29 mouse cellular contexts compared by ENCODE assay signal in genomic region chr4:69614901-69615300, GRCm38 (mm10).
DNase-seq lines count a peak whose midpoint lies in the region; ATAC-seq and TF ChIP-seq lines count a peak whose summit lies in the region.
"Had no signal": no experiment of that assay in that cellular context is flagged by ENCODE, and none has a peak within 500 bp of the region (broad histone marks: within the 10 kb centered on the region; RNA-seq: fewer than 3 reads in every experiment).

No protein-coding gene starts in this region.

- no peak for TF ChIP-seq CTCF in lung, embryonic 14.5 days (IDR thresholded peaks at IDR 0.05; ENCODE audit: low read depth)
- TF ChIP-seq CTCF in lung, adult 2 months (IDR thresholded peaks at IDR 0.05; ENCODE audit: insufficient read depth, low read length) = no peak

- TF ChIP-seq POLR2A in lung, adult 2 months (IDR thresholded peaks at IDR 0.05; ENCODE audit: borderline replicate concordance, extremely low read depth, low read depth, low read length) = no peak

- no peaks in the 10 kb centered on the region for H3K27me3 ChIP-seq in lung, embryonic 14.5 days (ENCODE audit: insufficient read depth, low read length)
- H3K27me3 ChIP-seq in kidney, embryonic 14.5 days (ENCODE audit: control insufficient read depth, insufficient read depth, low read length) = no peaks in the 10 kb centered on the region
- H3K27me3 ChIP-seq: CH12.LX; embryonic facial prominence, embryonic 13.5 days; embryonic facial prominence, embryonic 15.5 days; Patski had no signal

- H3K4me2 ChIP-seq in lung, embryonic 14.5 days = no peak overlapping the region
- no peak overlapping the region for H3K4me2 ChIP-seq in kidney, embryonic 14.5 days (replicated peaks; ENCODE audit: low read depth, low read length)
- H3K4me2 ChIP-seq: embryonic facial prominence, embryonic 13.5 days; embryonic facial prominence, embryonic 15.5 days; forebrain, embryonic 12.5 days had no signal

- no peaks in the 10 kb centered on the region for H3K4me1 ChIP-seq in lung, embryonic 14.5 days (ENCODE audit: insufficient read depth)
- no peaks in the 10 kb centered on the region for H3K4me1 ChIP-seq in lung, adult 2 months (ENCODE audit: control insufficient read depth, insufficient read depth, low read length)
- H3K4me1 ChIP-seq in kidney, embryonic 14.5 days (ENCODE audit: control insufficient read depth, insufficient read depth, low read length) = no peaks in the 10 kb centered on the region
- H3K4me1 ChIP-seq: embryonic facial prominence, embryonic 13.5 days; embryonic facial prominence, embryonic 15.5 days; forebrain, embryonic 10.5 days; forebrain, embryonic 12.5 days had no signal

- no peak overlapping the region for H3K27ac ChIP-seq in lung, embryonic 14.5 days (ENCODE audit: low read depth)
- no peak overlapping the region for H3K27ac ChIP-seq in kidney, embryonic 14.5 days (ENCODE audit: low read depth, low read length)
- H3K27ac ChIP-seq: embryonic facial prominence, embryonic 13.5 days; embryonic facial prominence, embryonic 15.5 days; forebrain, embryonic 10.5 days; forebrain, embryonic 12.5 days had no signal

- H3K9ac ChIP-seq in lung, embryonic 14.5 days = no peak overlapping the region
- H3K9ac ChIP-seq in kidney, embryonic 14.5 days (ENCODE audit: low read depth, low read length) = no peak overlapping the region
- H3K9ac ChIP-seq: embryonic facial prominence, embryonic 13.5 days; embryonic facial prominence, embryonic 15.5 days; forebrain, embryonic 12.5 days had no signal

- H3K36me3 ChIP-seq in lung, embryonic 14.5 days (ENCODE audit: insufficient read depth) = no peaks in the 10 kb centered on the region
- H3K36me3 ChIP-seq in kidney, embryonic 14.5 days (ENCODE audit: control insufficient read depth, insufficient read depth, low read length) = no peaks in the 10 kb centered on the region
- H3K36me3 ChIP-seq: embryonic facial prominence, embryonic 13.5 days; embryonic facial prominence, embryonic 15.5 days; forebrain, embryonic 10.5 days; forebrain, embryonic 12.5 days; G1E had no signal

- intact Hi-C loops in left cerebral cortex, postnatal 36 days (cut with DNase I) = no loop called here

- ATAC-seq in lung, embryonic 14.5 days (ENCODE audit: insufficient read depth) = no peak
- ATAC-seq in kidney, embryonic 14.5 days (ENCODE audit: low FRiP score, low TSS enrichment) = no peak
- ATAC-seq: CD4-positive, CD25-positive, alpha-beta regulatory T cell, adult 4 months; forebrain, embryonic 14.5 days; forebrain, embryonic 16.5 days; Patski had no signal

- no peak overlapping the region for H3K4me3 ChIP-seq in lung, embryonic 14.5 days (ENCODE audit: low read depth, low read length)
- no peak overlapping the region for H3K4me3 ChIP-seq in lung, adult 2 months (replicated peaks; ENCODE audit: extremely low read depth, low read depth, low read length)
- no peak overlapping the region for H3K4me3 ChIP-seq in kidney, embryonic 14.5 days (ENCODE audit: low read length)
- H3K4me3 ChIP-seq: embryonic facial prominence, embryonic 13.5 days; embryonic facial prominence, embryonic 15.5 days; erythroblast, embryonic 14.5 days; forebrain, embryonic 10.5 days; forebrain, embryonic 12.5 days had no signal

- H3K9me3 ChIP-seq in lung, embryonic 14.5 days (ENCODE audit: low read depth, low read length) = no peaks in the 10 kb centered on the region
- no peaks in the 10 kb centered on the region for H3K9me3 ChIP-seq in kidney, embryonic 14.5 days (ENCODE audit: control insufficient read depth, low read length)
- H3K9me3 ChIP-seq: embryonic facial prominence, embryonic 13.5 days; embryonic facial prominence, embryonic 15.5 days; forebrain, embryonic 10.5 days; forebrain, embryonic 12.5 days; G1E had no signal

- DNase-seq in cerebellum, postnatal 10 days = peak; percentile 2 to 4
- DNase-seq in cerebellum, postnatal 14 days = no peak
- DNase-seq in lung, embryonic 14.5 days = peak; percentile 2
- no peak for DNase-seq in lung, adult 2 months
- DNase-seq in lung, postnatal 25 days (ENCODE audit: low spot score) = peak; percentile 47
- peak; percentile 13 to 27 for DNase-seq in lung, postnatal 4 days
- DNase-seq in left cerebral cortex, postnatal 36 days (ENCODE audit: low spot score in 2 of 2) = no peak
- DNase-seq: adrenal gland, adult 2 months; adrenal gland, postnatal 10 days; adrenal gland, postnatal 25 days; B cell, adult 2 months; cerebellum, adult 11 months; cerebellum, adult 18-20 months; cerebellum, adult 8-10 months; cerebellum, adult 9-11 months; cerebellum, postnatal 36 days; embryo, embryonic 11 days had no signal

- 52% methylated on average over 1 of the region's 1 CpGs for WGBS in lung, embryonic 14.5 days
- 30% methylated on average over 1 of the region's 1 CpGs for WGBS in lung, adult 2 months
- WGBS in kidney, embryonic 14.5 days = 54% methylated on average over 1 of the region's 1 CpGs

Comparison
In these comparisons a context has a peak if more than half of its experiments do, and no peak if none do; other contexts are left out.
1. DNase-seq: peak in cerebellum, postnatal 10 days (2 of 2), lung, embryonic 14.5 days (single experiment), lung, postnatal 25 days (single experiment) and lung, postnatal 4 days (2 of 2); none in cerebellum, postnatal 14 days (0 of 2), lung, adult 2 months (single experiment) and left cerebral cortex, postnatal 36 days (0 of 2).